Mouse (Mus musculus): Measurements from ENCODE around the gene Larp1. TPM values are rescaled to one million over a fixed set of nuclear protein-coding genes. Genes with fewer than 3 reads are reported as not detected.

Gene Larp1
- polyA plus RNA-seq, 1 experiment from 2014 or later, result 11.0 TPM

- no peaks in the 10 kb centered on the region for H3K36me3 ChIP-seq (replicated peaks; ENCODE audit: insufficient read depth, low read length)
- no peaks in the 10 kb centered on the region for H3K9me3 ChIP-seq (ENCODE audit: low read length)
- DNase-seq, result no peak
- 7% methylated on average over 1 of the region's 1 CpGs for WGBS (ENCODE audit: insufficient replicate concordance)
- no peaks in the 10 kb centered on the region for H3K27me3 ChIP-seq (ENCODE audit: insufficient read depth, low read length)
- H3K27ac ChIP-seq (ENCODE audit: low read depth), result peak overlapping the region; percentile 66; the same call in 1 of the 2 replicates
- peaks cover 79% of the 10 kb centered on the region for H3K4me1 ChIP-seq (ENCODE audit: insufficient read depth)
- no peak overlapping the region for H3K4me3 ChIP-seq (ENCODE audit: low read depth, low read length)
- TF ChIP-seq EP300 (IDR thresholded peaks at IDR 0.05; ENCODE audit: low read depth), result no peak
- no peak for TF ChIP-seq CTCF (IDR thresholded peaks at IDR 0.05; ENCODE audit: low read depth)
- H3K9ac ChIP-seq (replicated peaks), result no peak overlapping the region
- peak overlapping the region; percentile 28; the same call in 1 of the 2 replicates for H3K4me2 ChIP-seq (ENCODE audit: low read depth, low read length)
- ATAC-seq, result no peak
Observed at GRCm38 (mm10) chr11:58021095-58021494, 12.2 kb downstream of the Larp1 start.

DNA sequence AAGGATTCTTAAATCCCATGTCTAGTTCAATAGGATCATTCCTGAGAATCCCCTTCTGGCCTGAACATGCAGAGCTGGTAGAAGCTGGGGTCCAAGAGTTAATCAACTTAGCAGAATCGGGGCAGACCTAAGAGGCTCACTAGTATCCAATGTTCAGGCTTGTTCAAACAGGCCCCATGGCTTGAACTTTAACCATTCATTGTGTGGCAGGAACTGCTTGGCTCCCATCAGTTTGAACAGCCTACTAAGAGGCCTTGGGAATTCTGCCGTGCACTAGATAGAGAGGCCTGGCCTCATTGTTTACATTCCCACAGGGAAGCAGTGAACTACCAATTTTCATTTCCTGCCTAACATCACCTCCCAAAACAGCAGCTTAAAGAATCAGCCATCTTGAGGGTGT lies 12.8 kb downstream of the Larp1 start:
- TF ChIP-seq CTCF (IDR thresholded peaks at IDR 0.05; ENCODE audit: low read depth), result no peak
- no peak for TF ChIP-seq EP300 (IDR thresholded peaks at IDR 0.05; ENCODE audit: low read depth)
- H3K27ac ChIP-seq (ENCODE audit: low read depth), result peak overlapping the region; percentile 66
- H3K27me3 ChIP-seq (ENCODE audit: insufficient read depth, low read length), result no peaks in the 10 kb centered on the region
- H3K9me3 ChIP-seq (ENCODE audit: low read length), result no peaks in the 10 kb centered on the region
- H3K4me2 ChIP-seq (ENCODE audit: low read depth, low read length), result peak overlapping the region; percentile 28
- H3K4me1 ChIP-seq (ENCODE audit: insufficient read depth), result peaks cover 80% of the 10 kb centered on the region
- H3K4me3 ChIP-seq (ENCODE audit: low read depth, low read length), result no peak overlapping the region
- DNase-seq (no peak), ATAC-seq (peak; percentile 17; the same call in 1 of the 2 replicates)
- WGBS (ENCODE audit: insufficient replicate concordance), result 47% methylated on average over 2 of the region's 2 CpGs
- no peaks in the 10 kb centered on the region for H3K36me3 ChIP-seq (replicated peaks; ENCODE audit: insufficient read depth, low read length)
- 0 out of 2 replicates have a peak overlapping the region, but pooled peaks have one; percentile 17 for H3K9ac ChIP-seq (replicated peaks)

GRCm38 (mm10) chr11:58024271-58024670 lies 15.4 kb downstream of the Larp1 start:
- Histone ChIP-seq H3K36me3 (replicated peaks; ENCODE audit: insufficient read depth, low read length) (no peaks in the 10 kb centered on the region), H3K9ac (replicated peaks) (no peak overlapping the region), H3K4me2 (ENCODE audit: low read depth, low read length) (no peak overlapping the region), H3K27ac (ENCODE audit: low read depth) (no peak overlapping the region), H3K9me3 (ENCODE audit: low read length) (no peaks in the 10 kb centered on the region), H3K27me3 (ENCODE audit: insufficient read depth, low read length) (no peaks in the 10 kb centered on the region), H3K4me3 (ENCODE audit: low read depth, low read length) (no peak overlapping the region), H3K4me1 (ENCODE audit: insufficient read depth) (peaks cover 71% of the 10 kb centered on the region)
- TF ChIP-seq CTCF (IDR thresholded peaks at IDR 0.05; ENCODE audit: low read depth), result no peak
- no peak for TF ChIP-seq EP300 (IDR thresholded peaks at IDR 0.05; ENCODE audit: low read depth)
- 63% methylated on average over 1 of the region's 1 CpGs for WGBS (ENCODE audit: insufficient replicate concordance)
- no peak for DNase-seq
- ATAC-seq, result no peak

DNA sequence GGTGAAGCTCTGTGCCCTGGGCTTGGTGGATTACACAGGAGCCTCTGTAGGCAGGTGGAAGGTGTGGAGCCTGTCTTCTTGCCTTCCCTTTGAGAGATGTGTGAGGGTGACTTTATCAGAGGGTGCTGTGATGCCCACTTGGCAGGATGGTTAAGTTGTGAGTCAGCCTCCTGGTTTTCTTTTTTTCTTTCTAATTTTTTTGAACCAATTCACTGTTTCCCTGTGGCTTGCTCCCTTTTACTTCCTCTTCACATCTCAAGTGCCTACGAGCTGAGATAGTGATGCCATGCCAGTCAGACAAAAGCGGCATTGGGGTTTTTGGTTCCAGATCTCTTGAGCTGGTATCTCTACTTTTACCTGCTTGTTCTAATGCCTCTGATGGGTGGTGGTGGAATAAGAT lies 15.8 kb downstream of the Larp1 start:
- no peak overlapping the region for H3K9ac ChIP-seq (replicated peaks)
- no peak overlapping the region for H3K27ac ChIP-seq (ENCODE audit: low read depth)
- no peak for TF ChIP-seq EP300 (IDR thresholded peaks at IDR 0.05; ENCODE audit: low read depth)
- no peak for TF ChIP-seq CTCF (IDR thresholded peaks at IDR 0.05; ENCODE audit: low read depth)
- H3K36me3 ChIP-seq (replicated peaks; ENCODE audit: insufficient read depth, low read length), result no peaks in the 10 kb centered on the region
- DNase-seq (no peak), ATAC-seq (no peak)
- H3K4me2 ChIP-seq (ENCODE audit: low read depth, low read length), result no peak overlapping the region
- H3K4me3 ChIP-seq (ENCODE audit: low read depth, low read length), result no peak overlapping the region
- H3K27me3 ChIP-seq (ENCODE audit: insufficient read depth, low read length), result no peaks in the 10 kb centered on the region
- peaks cover 71% of the 10 kb centered on the region for H3K4me1 ChIP-seq (ENCODE audit: insufficient read depth)
- no peaks in the 10 kb centered on the region for H3K9me3 ChIP-seq (ENCODE audit: low read length)
- WGBS (ENCODE audit: insufficient replicate concordance), result 44% methylated on average over 2 of the region's 2 CpGs

DNA sequence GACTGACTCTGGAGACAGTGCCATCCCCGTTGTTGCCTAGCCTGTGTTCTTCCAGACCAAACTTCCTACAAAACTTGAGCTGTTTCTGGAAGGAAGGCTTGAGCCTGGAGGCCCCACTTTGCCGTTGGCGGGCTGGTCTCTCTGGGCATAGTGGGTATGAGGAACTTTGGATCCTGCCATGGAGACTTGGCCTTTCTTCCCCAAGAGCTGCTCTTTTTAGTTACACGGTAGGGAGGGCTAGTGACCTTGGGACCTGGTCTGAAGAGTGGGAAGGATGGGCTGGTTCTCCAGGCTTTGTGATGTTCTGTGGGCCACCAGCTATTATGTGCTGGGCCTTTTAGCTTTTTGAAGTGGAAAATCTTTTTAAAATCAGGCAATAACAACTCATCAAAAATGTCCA lies 17.0 kb downstream of the Larp1 start:
- Histone ChIP-seq H3K27ac (ENCODE audit: low read depth) (no peak overlapping the region), H3K9ac (replicated peaks) (no peak overlapping the region), H3K4me3 (ENCODE audit: low read depth, low read length) (no peak overlapping the region), H3K4me1 (ENCODE audit: insufficient read depth) (peaks cover 71% of the 10 kb centered on the region), H3K36me3 (replicated peaks; ENCODE audit: insufficient read depth, low read length) (no peaks in the 10 kb centered on the region), H3K9me3 (ENCODE audit: low read length) (no peaks in the 10 kb centered on the region), H3K27me3 (ENCODE audit: insufficient read depth, low read length) (no peaks in the 10 kb centered on the region), H3K4me2 (ENCODE audit: low read depth, low read length) (no peak overlapping the region)
- DNase-seq, result no peak
- TF ChIP-seq CTCF (IDR thresholded peaks at IDR 0.05; ENCODE audit: low read depth) (no peak), EP300 (IDR thresholded peaks at IDR 0.05; ENCODE audit: low read depth) (no peak)
- ATAC-seq, result no peak
- 52% methylated on average over 4 of the region's 4 CpGs for WGBS (ENCODE audit: insufficient replicate concordance)

GRCm38 (mm10) chr11:58026337-58026736 lies 17.5 kb downstream of the Larp1 start:
- no peak overlapping the region for H3K9ac ChIP-seq (replicated peaks)
- H3K4me2 ChIP-seq (ENCODE audit: low read depth, low read length), result no peak overlapping the region
- 30% methylated on average over 3 of the region's 3 CpGs for WGBS (ENCODE audit: insufficient replicate concordance)
- no peak for ATAC-seq
- H3K9me3 ChIP-seq (ENCODE audit: low read length), result no peaks in the 10 kb centered on the region
- TF ChIP-seq CTCF (IDR thresholded peaks at IDR 0.05; ENCODE audit: low read depth) (no peak), EP300 (IDR thresholded peaks at IDR 0.05; ENCODE audit: low read depth) (no peak)
- H3K4me3 ChIP-seq (ENCODE audit: low read depth, low read length), result no peak overlapping the region
- H3K27me3 ChIP-seq (ENCODE audit: insufficient read depth, low read length), result no peaks in the 10 kb centered on the region
- no peaks in the 10 kb centered on the region for H3K36me3 ChIP-seq (replicated peaks; ENCODE audit: insufficient read depth, low read length)
- DNase-seq, result no peak
- peaks cover 71% of the 10 kb centered on the region for H3K4me1 ChIP-seq (ENCODE audit: insufficient read depth)
- H3K27ac ChIP-seq (ENCODE audit: low read depth), result no peak overlapping the region

- H3K9me3 ChIP-seq (ENCODE audit: low read length), result no peaks in the 10 kb centered on the region
- 54% methylated on average over 1 of the region's 1 CpGs for WGBS (ENCODE audit: insufficient replicate concordance)
- H3K27me3 ChIP-seq (ENCODE audit: insufficient read depth, low read length), result no peaks in the 10 kb centered on the region
- H3K4me1 ChIP-seq (ENCODE audit: insufficient read depth), result peaks cover 67% of the 10 kb centered on the region
- no peak overlapping the region for H3K9ac ChIP-seq (replicated peaks)
- no peak for DNase-seq
- TF ChIP-seq EP300 (IDR thresholded peaks at IDR 0.05; ENCODE audit: low read depth) (no peak), CTCF (IDR thresholded peaks at IDR 0.05; ENCODE audit: low read depth) (no peak)
- no peaks in the 10 kb centered on the region for H3K36me3 ChIP-seq (replicated peaks; ENCODE audit: insufficient read depth, low read length)
- no peak overlapping the region for H3K4me2 ChIP-seq (ENCODE audit: low read depth, low read length)
- no peak for ATAC-seq
- no peak overlapping the region for H3K27ac ChIP-seq (ENCODE audit: low read depth)
- no peak overlapping the region for H3K4me3 ChIP-seq (ENCODE audit: low read depth, low read length)
Observed at GRCm38 (mm10) chr11:58026860-58027259, 18.0 kb downstream of the Larp1 start.

Measured in liver, postnatal 0 days (tissue).